Mouse (Mus musculus) hematopoietic stem cell, adult 5-6 weeks (primary cell): ENCODE measurements at regions not wholly inside any gene's neighbourhood (a gene's known extent, or its start where the extent isn't known, plus 50 kb on each side); places are given as distances from the start of the nearest gene placed in this dataset.

Source experiments
- ATAC-seq, 2 experiments: fragments of 125-278 bp in 1 of 2; replicated peaks in 1 of 2; 2 replicates each; pipeline ENCODE4 v1.8.0; 2016 to 2017; ENCODE audit warnings: inconsistent platforms in 2 of 2, mild to moderate bottlenecking in 2 of 2, moderate number of reproducible peaks in 2 of 2, low read depth in 1 of 2, moderate TSS enrichment in 1 of 2; ENCODE audit not compliant: low FRiP score in 2 of 2, poor library complexity in 2 of 2, severe bottlenecking in 2 of 2, insufficient read depth in 1 of 2, low TSS enrichment in 1 of 2

GRCm38 (mm10) chr9:74793394-74793793 is 68.3 kb upstream of the Onecut1 start:
- ATAC-seq = no peak

- ATAC-seq = no peak
These were observed 65.7 kb upstream of the Onecut1 start for GRCm38 (mm10) chr9:74795994-74796393.

- ATAC-seq = no peak
These were observed 64.4 kb upstream of the Onecut1 start for GRCm38 (mm10) chr9:74797272-74797844.

GRCm38 (mm10) chr9:74801091-74801490 is 60.6 kb upstream of the Onecut1 start:
- no peak for ATAC-seq

- ATAC-seq = no peak
These were observed 50.3 kb upstream of the Onecut1 start for GRCm38 (mm10) chr9:74811437-74811836.
